Mouse (Mus musculus) thymus, postnatal 14 days (tissue): ENCODE data around the gene Bid.

ENCODE experiments used
- DNase-seq: peaks from one replicate; pipeline ENCODE4 v3.0.0; 2021

The Bid gene

GRCm38 (mm10) chr6:120916074-120916971 is at the start of gene Bid:
Gene Bid, minus strand, starts transcription at chr6:120916853.
- DNase-seq, result peak; percentile 99

DNA sequence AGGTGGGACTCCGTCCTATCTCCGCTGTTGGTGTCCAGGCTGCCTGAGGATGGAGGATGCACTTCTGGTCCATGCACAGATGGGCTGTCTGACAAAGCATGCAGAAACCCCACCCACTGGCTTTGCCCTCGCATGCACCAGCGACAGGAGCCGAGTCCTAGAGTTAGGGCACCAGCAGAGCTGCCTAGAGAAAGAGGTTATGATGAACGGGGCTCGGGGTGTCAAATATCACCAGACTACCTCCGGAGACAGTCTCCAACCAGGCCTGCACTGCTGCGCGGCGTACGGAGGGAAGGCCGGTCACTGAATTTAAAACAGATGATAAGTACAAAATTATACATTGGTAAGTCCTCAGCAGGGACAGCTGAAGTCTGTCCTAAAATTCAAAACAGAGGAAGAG is 49.2 kb upstream of the Bid start:
- no peak for DNase-seq

DNA sequence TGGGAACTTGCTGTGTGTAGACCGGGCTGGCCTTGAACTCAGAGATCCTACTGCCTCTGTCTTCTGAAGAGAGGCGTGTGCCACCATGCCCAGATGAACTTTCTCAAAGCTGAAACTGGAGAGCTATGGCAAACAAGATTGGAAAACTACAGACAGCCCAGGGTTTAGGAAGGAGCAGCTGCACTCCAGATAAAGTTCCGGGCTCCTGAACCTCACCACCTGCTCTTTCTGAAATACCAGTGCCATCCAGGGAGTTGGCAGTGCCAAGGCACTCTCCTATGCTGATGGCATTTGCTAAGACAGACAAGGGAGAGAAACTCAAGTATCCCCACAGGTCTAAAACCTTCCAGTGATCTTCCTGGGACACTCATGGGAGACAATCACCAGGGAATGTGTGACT is 47.5 kb upstream of the Bid start:
- DNase-seq, result no peak

DNA sequence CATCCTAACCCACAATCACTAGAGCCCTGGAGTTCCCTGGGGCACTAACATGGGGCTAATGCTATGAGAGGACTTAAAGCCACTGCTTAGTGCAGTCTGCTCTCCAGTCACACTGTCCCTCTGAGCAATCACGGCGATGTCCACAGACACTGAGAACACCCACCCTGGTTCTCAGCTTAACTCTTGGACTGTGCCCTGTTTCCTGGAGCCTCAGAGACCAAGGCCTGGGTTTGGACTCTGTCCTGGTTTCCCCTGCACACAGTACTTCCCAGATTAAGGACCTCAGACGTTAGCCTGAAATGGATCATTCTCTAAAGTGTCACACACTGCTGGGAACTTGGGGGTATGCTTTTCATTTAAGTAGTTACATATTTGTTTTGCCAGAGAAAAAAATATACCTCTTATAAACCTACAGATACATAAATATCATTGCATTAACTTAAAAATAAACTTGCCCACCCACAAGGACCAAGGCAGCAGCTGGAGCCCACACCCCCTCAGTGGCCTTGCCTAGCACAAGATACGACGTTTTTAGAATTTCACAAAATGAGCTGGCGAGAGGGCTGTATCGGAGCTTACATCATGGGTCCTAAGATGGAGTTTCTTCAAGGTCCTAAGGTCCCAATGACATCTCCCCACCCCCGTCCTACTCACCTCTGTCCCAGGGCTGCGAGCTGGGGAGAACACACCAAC is 43.8 kb upstream of the Bid start:
- DNase-seq, result no peak

DNA sequence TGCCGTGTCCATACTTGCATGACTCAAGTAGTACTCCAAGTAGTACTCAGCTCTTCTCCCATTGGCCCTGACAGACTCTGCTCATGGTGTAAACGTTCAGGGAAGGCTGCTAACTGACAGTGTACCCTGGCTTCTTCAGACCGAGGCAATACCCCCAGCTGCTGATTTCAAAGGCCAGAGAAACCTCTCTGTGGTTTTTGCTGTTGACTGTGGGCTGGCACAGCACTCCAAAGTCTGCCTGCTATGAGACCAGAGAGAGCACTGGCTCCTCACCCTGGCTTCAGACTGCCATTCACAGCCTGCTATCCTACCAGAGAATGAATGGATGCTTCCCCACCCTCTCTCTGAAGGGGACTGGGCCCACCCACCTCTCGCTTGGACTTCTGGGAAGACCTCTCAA is 40.7 kb upstream of the Bid start:
- DNase-seq, result peak; percentile 79

GRCm38 (mm10) chr6:120956259-120957161 is 39.9 kb upstream of the Bid start:
- no peak for DNase-seq

DNA sequence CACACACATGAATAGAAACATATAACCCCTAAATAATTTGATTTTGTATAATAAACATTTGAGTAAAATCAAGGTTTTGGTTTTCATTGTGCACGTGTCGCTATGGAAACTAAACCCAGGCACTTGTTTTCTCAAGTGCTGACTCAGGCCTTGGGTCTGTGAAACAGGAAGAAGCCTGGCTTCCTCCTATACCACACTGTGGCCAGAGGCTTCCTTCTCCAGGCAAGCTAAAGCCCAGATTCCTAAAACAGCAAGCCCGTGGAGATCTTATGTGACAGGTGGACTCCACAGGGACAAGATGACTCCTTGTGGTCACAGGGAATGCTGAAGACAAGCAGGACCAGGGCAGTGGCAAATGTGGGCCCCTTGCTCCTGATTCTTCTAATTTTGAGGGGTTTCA is 38.6 kb upstream of the Bid start:
- peak; percentile 66 for DNase-seq

DNA sequence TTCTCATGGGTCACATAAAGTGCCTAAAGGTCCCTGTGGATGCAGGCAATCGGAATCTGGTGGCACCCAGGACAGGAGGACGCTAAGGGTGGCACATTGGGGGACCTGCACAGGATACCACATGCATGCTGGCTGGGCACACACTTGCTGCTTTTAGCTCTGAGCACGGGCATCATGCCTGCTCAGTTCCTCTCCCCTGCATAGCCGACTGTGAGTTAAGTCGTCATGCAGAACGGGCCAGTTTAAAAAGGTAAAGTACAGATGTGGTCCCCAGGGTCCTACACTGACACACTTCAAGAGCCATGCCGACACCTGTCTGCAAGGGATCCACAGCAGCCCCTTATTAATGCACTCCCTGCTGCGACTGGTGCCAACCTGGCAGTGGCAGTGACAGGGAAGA is 37.6 kb upstream of the Bid start:
- DNase-seq, result no peak

GRCm38 (mm10) chr6:120952475-120952874 is 35.8 kb upstream of the Bid start:
- no peak for DNase-seq

- DNase-seq, result no peak
These were observed 34.7 kb upstream of the Bid start for GRCm38 (mm10) chr6:120951311-120951710.

DNA sequence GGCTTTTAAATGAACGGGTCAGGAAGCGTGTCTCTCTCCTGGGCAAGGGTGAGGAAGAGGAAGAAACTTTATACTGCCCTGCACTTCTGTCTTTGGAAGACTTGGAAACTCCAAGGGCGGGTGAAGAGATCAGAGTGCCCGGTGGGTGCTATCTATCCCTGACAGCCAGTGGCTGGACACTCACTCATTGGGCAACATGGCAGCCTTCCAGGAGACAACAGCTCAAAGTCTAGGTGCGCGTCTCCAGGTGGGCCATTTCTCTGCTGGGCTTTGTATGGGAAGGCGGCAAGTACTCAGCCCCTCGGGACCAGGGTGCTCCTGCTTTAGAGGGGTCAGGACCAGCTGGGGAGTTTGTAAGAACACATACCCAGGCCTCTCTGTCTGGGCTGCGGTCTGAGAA is 28.9 kb upstream of the Bid start:
- no peak for DNase-seq

DNA sequence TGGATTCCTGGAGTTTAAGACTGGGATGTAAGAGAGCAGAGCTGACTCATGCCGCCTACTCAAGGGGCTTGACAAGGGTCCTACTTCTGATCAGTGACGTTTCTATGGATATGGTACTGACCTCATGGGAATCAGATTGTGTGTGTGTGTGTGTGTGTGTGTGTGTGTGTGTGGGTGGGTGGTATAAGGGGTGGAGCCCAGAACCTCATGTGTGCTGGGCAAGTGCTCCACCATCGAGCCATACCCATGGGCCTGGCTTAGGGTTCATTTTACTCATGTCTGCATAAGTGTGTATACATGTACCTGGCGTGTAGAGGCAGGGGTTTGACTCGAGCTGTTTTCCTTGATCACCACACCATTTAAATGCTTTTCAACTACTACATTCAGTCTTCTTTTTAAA is 27.3 kb upstream of the Bid start:
- no peak for DNase-seq

- no peak for DNase-seq
These were observed 26.9 kb upstream of the Bid start for GRCm38 (mm10) chr6:120943551-120943950.

DNA sequence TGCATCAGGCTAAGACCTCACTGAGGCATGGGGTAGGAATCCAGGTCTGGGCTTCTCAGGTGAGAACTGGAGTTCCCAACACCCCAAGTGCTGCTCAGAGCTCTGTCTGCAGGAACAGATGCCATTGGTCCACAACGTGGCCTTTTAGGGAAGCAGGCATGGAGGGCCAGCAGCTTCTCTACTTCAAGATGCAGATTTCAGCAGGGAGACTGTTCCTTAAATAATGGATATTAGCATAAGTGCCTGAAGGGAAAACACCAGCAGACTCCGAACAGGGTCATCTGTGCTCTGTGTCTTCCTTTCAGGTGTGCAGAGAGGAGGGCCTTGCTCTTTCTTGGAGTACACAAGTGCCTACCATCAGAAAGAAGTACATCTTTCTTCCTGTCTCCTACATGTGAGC is 26.4 kb upstream of the Bid start:
- DNase-seq, result no peak

DNA sequence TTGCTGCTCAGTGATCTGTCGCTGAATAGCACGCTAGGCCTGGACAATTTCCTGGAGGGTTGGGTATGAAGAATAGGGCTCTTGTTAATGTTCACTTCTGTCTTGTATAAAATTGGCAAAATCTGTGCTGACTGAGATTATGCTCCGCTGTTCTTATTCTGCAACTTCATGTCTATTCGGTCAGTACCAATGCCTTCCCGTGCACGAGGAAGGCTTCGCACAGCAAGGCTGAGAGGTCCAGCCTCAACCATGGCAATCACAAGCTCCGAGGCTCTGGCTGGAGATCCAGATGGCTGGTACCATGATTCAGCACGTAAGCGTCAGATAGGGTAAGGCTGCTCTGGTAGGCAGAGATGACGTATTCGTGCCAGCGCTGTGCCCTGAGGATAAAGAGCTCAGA is 24.9 kb upstream of the Bid start:
- DNase-seq, result no peak

DNA sequence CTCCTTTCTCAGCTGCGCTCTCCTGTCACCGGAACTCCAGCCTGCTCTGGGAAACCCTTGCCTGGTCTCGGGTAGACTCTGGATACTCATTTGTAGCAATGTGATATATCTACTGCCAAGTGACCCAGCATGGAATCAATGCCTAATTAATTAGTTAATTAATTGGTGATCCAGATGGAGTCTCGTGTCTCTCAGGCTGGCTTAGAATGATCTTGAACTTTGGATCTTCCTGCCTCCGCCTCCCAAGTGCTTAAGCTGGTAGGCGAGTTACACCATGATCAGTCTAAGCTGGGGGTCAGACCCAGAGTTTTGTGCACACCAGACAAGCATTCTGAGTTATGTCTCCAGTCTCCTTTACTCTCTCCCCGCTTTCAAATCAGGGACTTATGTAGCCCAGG is 24.4 kb upstream of the Bid start:
- no peak for DNase-seq

DNA sequence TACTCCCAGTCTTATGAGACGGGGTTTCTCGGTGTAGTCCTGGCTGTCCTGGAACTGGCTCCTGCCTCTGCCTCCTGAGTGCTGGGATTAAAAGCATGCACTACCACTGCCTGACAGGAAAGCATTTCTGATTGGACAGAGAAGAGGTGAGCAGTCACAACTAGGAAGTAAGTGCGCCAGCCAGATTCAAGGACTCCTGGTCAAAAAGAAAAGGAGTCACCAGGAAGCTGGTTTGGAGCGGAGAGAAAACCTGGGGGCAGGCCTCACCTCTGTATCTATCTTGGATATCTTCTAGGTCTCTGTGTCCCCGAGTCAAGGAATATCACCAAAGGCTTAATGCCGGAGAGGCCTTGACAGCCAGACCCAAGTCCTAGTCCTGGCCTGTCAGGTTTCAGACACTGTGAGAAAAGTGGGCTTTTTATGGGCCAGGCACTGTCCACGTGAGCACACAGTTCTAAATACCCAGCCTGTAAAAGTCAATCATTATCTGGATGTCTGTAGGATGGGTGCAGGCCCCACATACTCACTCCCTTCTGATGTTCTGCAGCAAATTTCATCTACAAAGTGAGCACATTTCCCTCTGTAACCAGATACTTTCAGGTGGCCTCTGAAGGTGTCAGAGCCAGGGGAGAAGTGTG is 23.9 kb upstream of the Bid start:
- no peak for DNase-seq

- DNase-seq, result no peak
These were observed 23.1 kb upstream of the Bid start for GRCm38 (mm10) chr6:120939783-120940182.

DNA sequence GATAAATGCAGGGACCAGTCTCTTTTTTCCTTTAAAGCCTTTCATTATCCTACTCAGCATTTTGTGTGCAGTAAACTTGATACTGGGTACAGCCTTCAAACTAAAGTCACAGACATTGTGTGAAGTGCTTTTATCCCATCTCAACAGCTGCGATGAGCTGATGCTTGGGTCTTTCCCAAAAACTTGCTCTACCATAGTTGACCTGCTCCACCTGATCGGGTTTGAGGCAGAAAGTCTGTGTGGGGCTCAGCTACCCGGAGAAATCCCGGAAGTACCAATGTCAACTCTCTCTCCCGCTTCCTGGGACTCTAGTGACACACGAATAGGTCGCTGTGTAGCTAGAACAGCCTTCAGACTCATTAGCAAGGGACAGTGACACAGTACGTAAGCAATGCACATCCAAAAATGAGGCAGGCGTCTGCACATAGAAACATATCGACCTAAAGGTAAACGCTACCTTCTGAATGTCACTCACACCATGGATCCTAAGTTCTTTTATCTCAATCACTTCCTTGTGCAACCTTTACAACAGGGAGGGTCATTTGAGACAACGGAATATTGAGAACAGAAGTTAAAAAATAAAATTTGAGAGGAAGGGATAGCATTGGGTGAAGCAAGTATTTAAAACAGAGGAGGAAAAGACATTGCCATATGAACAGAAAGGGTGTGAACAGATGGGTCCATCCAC is 22.3 kb upstream of the Bid start:
- no peak for DNase-seq

DNA sequence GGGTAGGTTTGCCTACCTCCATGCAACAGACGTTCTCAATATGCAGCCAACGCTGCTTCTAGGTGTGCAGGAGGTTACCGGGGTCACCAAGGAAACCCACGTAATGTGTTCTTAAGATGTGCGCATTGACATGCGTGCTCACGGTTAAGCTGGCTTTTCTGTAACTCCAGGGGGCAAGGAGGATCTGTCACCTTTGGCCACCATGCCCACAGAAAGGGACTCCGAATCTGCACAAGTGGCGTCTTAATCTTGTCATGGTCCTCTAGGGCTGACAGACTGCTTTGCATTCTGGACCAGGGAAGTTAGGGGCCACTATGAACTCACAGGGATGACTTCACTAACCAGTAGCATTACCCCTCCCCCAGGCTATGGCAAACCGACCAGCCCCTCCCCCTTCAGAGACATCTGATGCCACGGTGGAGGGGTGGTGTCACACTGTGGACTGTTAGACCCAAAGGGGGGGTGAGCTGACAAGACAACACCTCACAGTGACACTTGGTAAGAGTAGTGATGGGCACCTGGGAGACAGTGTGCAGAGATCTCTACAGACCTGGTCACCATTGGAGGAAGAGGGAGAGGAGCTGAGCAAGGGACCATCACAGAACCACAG is 21.5 kb upstream of the Bid start:
- no peak for DNase-seq

DNA sequence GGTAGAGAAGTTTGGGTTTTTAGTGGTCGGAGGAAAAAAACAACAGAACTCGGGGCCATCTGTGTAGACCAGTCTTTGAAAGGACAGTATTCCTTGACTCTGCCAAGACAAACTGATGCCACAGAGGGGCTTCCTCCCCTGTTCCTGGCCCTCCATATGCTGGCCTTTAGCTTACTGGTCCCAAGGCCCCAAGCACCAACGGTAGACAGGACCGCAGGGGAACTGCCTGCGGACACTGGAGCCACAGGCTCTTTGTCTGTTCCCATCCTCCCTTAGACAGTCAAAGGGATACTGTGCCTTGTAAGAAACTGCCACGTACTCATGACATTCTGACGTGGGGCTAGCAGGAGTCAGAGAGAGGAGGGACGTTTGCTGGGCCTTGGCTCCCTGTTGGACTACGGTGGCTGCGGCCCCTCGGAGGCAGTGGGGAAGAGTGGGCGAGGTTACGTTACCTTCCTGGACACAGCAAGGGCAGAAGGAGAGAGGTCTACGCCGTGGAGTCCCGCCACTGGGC is 20.5 kb upstream of the Bid start:
- DNase-seq, result no peak

DNA sequence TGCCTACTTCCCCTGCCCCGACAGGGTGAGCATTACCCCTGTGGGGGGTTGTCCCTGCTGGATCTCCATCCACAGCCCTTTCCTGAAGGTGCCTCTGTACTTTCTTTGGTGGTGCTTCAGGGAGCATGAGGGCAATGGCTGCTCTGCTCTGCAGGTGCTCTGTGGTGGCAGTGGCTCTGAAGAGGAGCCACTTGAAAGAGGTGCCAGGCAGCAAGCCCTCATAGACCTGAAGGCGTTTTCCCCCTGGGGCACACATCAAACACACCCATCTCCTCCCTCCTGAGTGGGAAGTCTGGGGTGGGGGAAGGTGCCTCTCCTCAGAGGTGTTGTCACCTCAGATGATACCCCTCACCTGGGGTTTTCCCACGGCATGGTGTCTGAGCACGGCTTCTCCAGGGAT is 17.5 kb upstream of the Bid start:
- DNase-seq, result peak; percentile 86
